Mouse (Mus musculus) stomach, embryonic 16.5 days (tissue): Measurements from ENCODE around the gene Klhl31. TPM values are rescaled to one million over a fixed set of nuclear protein-coding genes. Genes with fewer than 3 reads are reported as not detected.

Experiments
- ATAC-seq: fragments of 200-750 bp; cut with Nextera tagmentation; 2 replicates; pipeline ENCODE4 v1.8.0; 2017; ENCODE audit warnings: moderate number of reproducible peaks, moderate TSS enrichment; ENCODE audit not compliant: insufficient read depth, low FRiP score
- H3K27ac ChIP-seq: fragments of 300-500 bp; sonication (generic); 2 replicates; pipeline ENCODE4 v1.5.1; 2014; ENCODE audit warnings: low read length
- H3K27me3 ChIP-seq: fragments of 300-500 bp; sonication (generic); 2 replicates; pipeline ENCODE4 v1.6.1; 2014; ENCODE audit warnings: low read length, control low read depth, mixed read lengths; ENCODE audit not compliant: control insufficient read depth, insufficient read depth
- H3K36me3 ChIP-seq: fragments of 300-500 bp; sonication (generic); 2 replicates; pipeline ENCODE4 v1.6.1; 2014; ENCODE audit warnings: low read length; ENCODE audit not compliant: control insufficient read depth, insufficient read depth
- H3K4me1 ChIP-seq: fragments of 300-500 bp; sonication (generic); 2 replicates; pipeline ENCODE4 v1.6.1; 2014; ENCODE audit warnings: low read length, control low read depth, mixed read lengths; ENCODE audit not compliant: control insufficient read depth, insufficient read depth
- H3K4me2 ChIP-seq: fragments of 300-500 bp; sonication (generic); 2 replicates; pipeline ENCODE4 v1.6.1; 2014; ENCODE audit warnings: low read depth, low read length, mixed read lengths
- H3K4me3 ChIP-seq: fragments of 300-500 bp; sonication (generic); replicated peaks from 2 replicates; pipeline ENCODE4 v1.5.1; 2014; ENCODE audit warnings: mild to moderate bottlenecking, low read length
- H3K9ac ChIP-seq: fragments of 300-500 bp; sonication (generic); 2 replicates; pipeline ENCODE4 v1.6.1; 2014; ENCODE audit warnings: low read length
- H3K9me3 ChIP-seq: fragments of 300-500 bp; sonication (generic); replicated peaks from 2 replicates; pipeline ENCODE4 v1.6.1; 2016; ENCODE audit warnings: low read length, control low read depth; ENCODE audit not compliant: control insufficient read depth
- WGBS: fragments of 180-500 bp; shearing (Covaris S2); extraction: QIAGEN DNeasy Blood & Tissue Kit; methylation state at CpG from one replicate; pipeline ENCODE4 v1.1.7; 2014; 5-methylcytosine and 5-hydroxymethylcytosine counted together
- polyA plus RNA-seq: library from polyadenylated mRNA; unstranded; fragments of >200 nt; fragmentation: Nextera tagmentation; extraction: Ambion mirVana; gene quantifications from 2 replicates; pipeline ENCODE4 v1.2.1, GENCODE M21; 2015

Gene Klhl31
- polyA plus RNA-seq, 1 experiment from 2014 or later: 6.6 TPM

GRCm38 (mm10) chr9:77602302-77603266 is 33.7 kb upstream of the Klhl31 start:
- 83% methylated on average over 10 of the region's 10 CpGs for WGBS
- Histone ChIP-seq H3K4me2 (no peak overlapping the region), H3K27me3 (no peaks in the 10 kb centered on the region), H3K27ac (no peak overlapping the region), H3K4me3 (no peak overlapping the region), H3K36me3 (no peaks in the 10 kb centered on the region), H3K9ac (no peak overlapping the region), H3K9me3 (no peaks in the 10 kb centered on the region), H3K4me1 (no peaks in the 10 kb centered on the region)
- no peak for ATAC-seq

GRCm38 (mm10) chr9:77603965-77604509 is 32.3 kb upstream of the Klhl31 start:
- WGBS: 77% methylated on average over 1 of the region's 1 CpGs
- ATAC-seq: peak; percentile 60; the same call in 1 of the 2 replicates
- H3K27ac ChIP-seq: no peak overlapping the region

DNA sequence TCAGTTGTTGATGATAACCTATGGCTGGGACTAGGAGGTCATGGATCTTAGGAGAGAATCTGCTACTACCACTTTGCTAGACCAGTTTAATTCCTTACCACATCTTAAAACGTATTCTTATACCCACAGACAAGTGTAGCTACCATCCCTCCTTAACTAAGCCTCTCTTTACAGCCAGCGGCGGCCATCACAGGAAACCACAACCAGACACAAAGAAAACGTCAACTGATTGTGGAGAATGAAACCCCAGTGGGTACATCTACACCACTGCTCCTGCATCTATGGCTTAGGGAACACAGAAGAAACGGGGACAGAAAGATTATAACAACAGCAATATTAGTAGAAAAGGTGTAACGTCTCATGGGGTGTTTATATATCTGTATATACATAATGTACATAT is 29.0 kb upstream of the Klhl31 start:
- Histone ChIP-seq H3K4me2 (no peak overlapping the region), H3K9me3 (no peaks in the 10 kb centered on the region), H3K9ac (no peak overlapping the region), H3K4me1 (no peaks in the 10 kb centered on the region), H3K4me3 (no peak overlapping the region), H3K27me3 (no peaks in the 10 kb centered on the region), H3K36me3 (no peaks in the 10 kb centered on the region), H3K27ac (no peak overlapping the region)
- WGBS: 79% methylated on average over 6 of the region's 6 CpGs
- no peak for ATAC-seq

More at GRCm38 (mm10) chr9:77603965-77604509, 32.3 kb upstream of the Klhl31 start:
- H3K27me3 ChIP-seq: no peaks in the 10 kb centered on the region
- H3K36me3 ChIP-seq: no peaks in the 10 kb centered on the region
- H3K9me3 ChIP-seq: no peaks in the 10 kb centered on the region
- no peak overlapping the region for H3K4me2 ChIP-seq
- H3K4me1 ChIP-seq: no peaks in the 10 kb centered on the region
- no peak overlapping the region for H3K4me3 ChIP-seq
- H3K9ac ChIP-seq: no peak overlapping the region

DNA sequence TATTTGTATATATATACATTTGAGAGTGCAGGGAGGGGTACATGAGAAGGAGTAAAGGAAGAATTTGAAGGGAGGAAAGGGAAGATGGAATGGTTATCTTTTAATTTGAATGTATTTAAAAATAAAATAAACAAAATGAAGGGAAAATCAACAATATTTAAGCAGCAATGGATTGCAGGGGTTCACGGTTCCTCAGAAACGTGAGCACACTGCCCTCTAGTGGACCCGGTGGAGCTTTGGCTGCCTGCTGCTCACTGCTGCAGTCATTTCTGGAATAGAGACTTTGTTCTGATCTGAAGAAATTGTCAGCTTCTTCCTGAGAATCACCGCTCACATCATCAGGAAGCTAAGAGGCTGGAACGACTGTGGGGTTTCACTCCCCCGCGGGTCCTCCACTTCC is 28.5 kb upstream of the Klhl31 start:
- Histone ChIP-seq H3K4me1 (no peaks in the 10 kb centered on the region), H3K9me3 (no peaks in the 10 kb centered on the region), H3K36me3 (no peaks in the 10 kb centered on the region), H3K27me3 (no peaks in the 10 kb centered on the region), H3K4me2 (no peak overlapping the region), H3K9ac (no peak overlapping the region), H3K4me3 (no peak overlapping the region), H3K27ac (no peak overlapping the region)
- ATAC-seq: no peak
- WGBS: 23% methylated on average over 5 of the region's 7 CpGs

DNA sequence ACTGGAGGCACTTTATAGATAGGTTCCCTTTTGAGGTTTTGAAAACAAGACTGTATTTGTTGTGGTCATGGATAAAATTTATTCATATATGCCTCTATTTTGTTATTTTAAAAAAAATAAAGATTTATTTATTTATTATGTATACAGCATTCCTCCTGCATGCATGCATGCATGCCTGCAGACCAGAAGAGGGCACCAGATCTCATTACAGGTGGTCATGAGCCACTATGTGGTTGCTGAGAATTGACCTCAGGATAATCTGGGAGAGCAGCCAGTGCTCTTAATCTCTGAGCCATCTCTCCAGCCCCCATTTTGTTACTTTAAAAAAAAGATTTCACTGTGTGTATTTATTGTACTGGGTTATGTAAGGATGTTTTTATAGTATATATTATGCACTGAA is 25.5 kb upstream of the Klhl31 start:
- Histone ChIP-seq H3K36me3 (no peaks in the 10 kb centered on the region), H3K9ac (no peak overlapping the region), H3K4me3 (no peak overlapping the region), H3K27me3 (no peaks in the 10 kb centered on the region), H3K9me3 (no peaks in the 10 kb centered on the region), H3K4me2 (no peak overlapping the region), H3K4me1 (no peaks in the 10 kb centered on the region), H3K27ac (no peak overlapping the region)
- ATAC-seq: no peak

- Histone ChIP-seq H3K9ac (no peak overlapping the region), H3K36me3 (no peaks in the 10 kb centered on the region), H3K27me3 (no peaks in the 10 kb centered on the region), H3K27ac (no peak overlapping the region), H3K9me3 (no peaks in the 10 kb centered on the region), H3K4me1 (no peaks in the 10 kb centered on the region), H3K4me3 (no peak overlapping the region), H3K4me2 (no peak overlapping the region)
- ATAC-seq: no peak
- 73% methylated on average over 4 of the region's 4 CpGs for WGBS
Observed at GRCm38 (mm10) chr9:77612349-77612748, 24.0 kb upstream of the Klhl31 start.

GRCm38 (mm10) chr9:77615868-77616267 is 20.4 kb upstream of the Klhl31 start:
- Histone ChIP-seq H3K27ac (no peak overlapping the region), H3K9ac (no peak overlapping the region), H3K27me3 (no peaks in the 10 kb centered on the region), H3K4me1 (no peaks in the 10 kb centered on the region), H3K4me2 (no peak overlapping the region), H3K4me3 (no peak overlapping the region), H3K36me3 (no peaks in the 10 kb centered on the region), H3K9me3 (no peaks in the 10 kb centered on the region)
- 69% methylated on average over 4 of the region's 4 CpGs for WGBS
- no peak for ATAC-seq

DNA sequence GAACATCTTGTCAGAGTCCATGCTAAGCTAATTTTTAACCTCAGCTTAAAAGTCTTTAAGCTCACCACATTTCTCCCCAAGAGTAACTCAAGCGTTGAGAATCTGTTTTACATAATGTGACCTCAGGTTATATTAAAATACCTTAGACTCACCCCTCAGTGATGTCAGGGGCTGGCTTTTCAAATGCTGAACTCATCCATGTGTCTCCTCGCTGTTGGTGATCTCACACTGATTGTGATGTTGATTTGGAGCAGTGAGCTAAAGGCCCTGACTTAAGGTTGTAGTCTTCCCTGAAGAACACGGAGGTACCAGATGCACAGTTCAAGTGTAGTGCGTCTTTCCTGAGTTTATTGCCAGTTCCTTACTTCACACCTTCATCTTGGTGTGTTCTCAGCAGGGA is 19.5 kb upstream of the Klhl31 start:
- no peak overlapping the region for H3K27ac ChIP-seq
- no peaks in the 10 kb centered on the region for H3K27me3 ChIP-seq
- H3K4me3 ChIP-seq: no peak overlapping the region
- no peaks in the 10 kb centered on the region for H3K4me1 ChIP-seq
- ATAC-seq: no peak
- WGBS: 61% methylated on average over 4 of the region's 4 CpGs
- H3K36me3 ChIP-seq: no peaks in the 10 kb centered on the region
- H3K9me3 ChIP-seq: no peaks in the 10 kb centered on the region
- H3K9ac ChIP-seq: no peak overlapping the region
- no peak overlapping the region for H3K4me2 ChIP-seq

DNA sequence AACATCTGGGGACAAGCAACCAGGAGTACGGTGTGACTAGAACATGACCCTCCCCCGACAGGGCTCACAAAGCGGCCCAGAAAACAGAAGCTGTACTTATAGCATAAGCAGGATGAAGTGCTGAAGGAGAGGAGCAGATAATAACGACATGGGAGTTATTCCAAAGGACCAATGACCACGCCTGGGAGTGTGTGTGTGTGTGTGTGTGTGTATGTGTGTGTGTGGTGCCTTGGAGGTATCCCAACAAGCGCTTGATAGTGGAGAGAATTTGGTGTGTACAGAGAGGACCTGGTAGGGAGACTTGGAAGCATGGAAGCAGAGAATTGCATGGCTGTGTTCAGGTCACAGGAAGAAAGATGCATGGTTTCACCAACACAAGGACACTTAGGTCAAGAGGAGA is 18.5 kb upstream of the Klhl31 start:
- no peak for ATAC-seq
- Histone ChIP-seq H3K4me2 (no peak overlapping the region), H3K27ac (no peak overlapping the region), H3K4me1 (no peaks in the 10 kb centered on the region), H3K4me3 (no peak overlapping the region), H3K36me3 (no peaks in the 10 kb centered on the region), H3K9me3 (no peaks in the 10 kb centered on the region), H3K9ac (no peak overlapping the region), H3K27me3 (no peaks in the 10 kb centered on the region)
- WGBS: 66% methylated on average over 6 of the region's 6 CpGs
